Mouse (Mus musculus) urinary bladder, postnatal 10 days (tissue): Measurements from ENCODE around the gene B3galt4.

ENCODE experiments used
- DNase-seq: peaks from one replicate; pipeline ENCODE4 v3.0.0; 2022; ENCODE audit warnings: low spot score

B3galt4 gene

GRCm38 (mm10) chr17:33941381-33941780, 9.9 kb downstream of the B3galt4 start:
- DNase-seq: no peak

- DNase-seq: no peak
Measured at GRCm38 (mm10) chr17:33940981-33941380, 10.3 kb downstream of the B3galt4 start.

GRCm38 (mm10) chr17:33940206-33940805, 11.0 kb downstream of the B3galt4 start, which contains the start of the genes Pfdn6 and Wdr46:
Pfdn6 (minus strand) TSS chr17:33940343.
Wdr46 (plus strand) TSS chr17:33940660.
- no peak for DNase-seq

GRCm38 (mm10) chr17:33938783-33939182, 12.5 kb downstream of the B3galt4 start:
- DNase-seq: no peak

GRCm38 (mm10) chr17:33936993-33937392, 14.3 kb downstream of the B3galt4 start:
- DNase-seq: no peak

GRCm38 (mm10) chr17:33935422-33936055, 15.7 kb downstream of the B3galt4 start:
- DNase-seq: no peak

GRCm38 (mm10) chr17:33932970-33933369, 18.3 kb downstream of the B3galt4 start:
- no peak for DNase-seq

- DNase-seq: no peak
Measured at GRCm38 (mm10) chr17:33932448-33932847, 18.8 kb downstream of the B3galt4 start.

- no peak for DNase-seq
Measured at GRCm38 (mm10) chr17:33931947-33932346, 19.3 kb downstream of the B3galt4 start.

- no peak for DNase-seq
Measured at GRCm38 (mm10) chr17:33931159-33931866, 20.0 kb downstream of the B3galt4 start.

- no peak for DNase-seq
Measured at GRCm38 (mm10) chr17:33930280-33931158, 20.8 kb downstream of the B3galt4 start.

- DNase-seq: peak; percentile 81
Measured at GRCm38 (mm10) chr17:33929371-33930279, 21.7 kb downstream of the B3galt4 start, which contains the start of gene Rgl2. Rgl2 (plus strand) TSS chr17:33929543.

- DNase-seq: no peak
Measured at GRCm38 (mm10) chr17:33928251-33928947, 22.9 kb downstream of the B3galt4 start.

- DNase-seq: no peak
Measured at GRCm38 (mm10) chr17:33926207-33926932, 24.9 kb downstream of the B3galt4 start.

- DNase-seq: no peak
Measured at GRCm38 (mm10) chr17:33925406-33926116, 25.7 kb downstream of the B3galt4 start.

- DNase-seq: no peak
Measured at GRCm38 (mm10) chr17:33924577-33925283, 26.6 kb downstream of the B3galt4 start.

GRCm38 (mm10) chr17:33921361-33921760, 29.9 kb downstream of the B3galt4 start:
- no peak for DNase-seq
